Mouse (Mus musculus) adrenal gland, postnatal 36 days (tissue): Measurements from ENCODE around the gene Ing4. TPM values are rescaled to one million over a fixed set of nuclear protein-coding genes. Genes with fewer than 3 reads are reported as not detected.

Source experiments
- DNase-seq, 2 experiments: peaks; one replicate each; pipeline ENCODE4 v3.0.0; 2021; ENCODE audit warnings: mixed read lengths in 1 of 2
- long read RNA-seq, 2 experiments: library from polyadenylated mRNA; stranded (forward); transcript quantifications; one replicate each; pipeline ENCODE4 v2.0.0; 2021; ENCODE audit warnings: borderline sequencing depth in 2 of 2
- total RNA-seq, 2 experiments: library from RNA; stranded (reverse); gene quantifications; 2 replicates each; pipeline ENCODE4 v1.2.3; 2021

Ing4 gene
- 10 to 100 TPM; 54.4 to 79.5 TPM for total RNA-seq
- long read RNA-seq, experiment 1, transcript Ing4-201 (8 exons, 1,629 nt) = major isoform, 73 of 139 reads
- long read RNA-seq, experiment 1, transcript Ing4-205 (8 exons, 1,446 nt) = minor isoform, 7 of 139 reads
- long read RNA-seq, experiment 1, partial matches to known transcripts = 12 of 139 reads
- long read RNA-seq, experiment 1, other reads (novel, unspliced or antisense) = 45 of 139 reads
- long read RNA-seq, experiment 2, transcript Ing4-201 (8 exons, 1,629 nt) = major isoform, 19 of 32 reads
- long read RNA-seq, experiment 2, partial matches to known transcripts = 0 of 32 reads
- long read RNA-seq, experiment 2, other reads (novel, unspliced or antisense) = 10 of 32 reads

GRCm38 (mm10) chr6:125039533-125040153, at the start of gene Ing4:
Ing4 (plus strand) TSS chr6:125039760.
- DNase-seq = peak; percentile 91 to 92

GRCm38 (mm10) chr6:124992241-124992640, 47.3 kb upstream of the Ing4 start:
- DNase-seq = no peak

- DNase-seq = peak; percentile 71 to 79
These were observed 46.2 kb upstream of the Ing4 start for GRCm38 (mm10) chr6:124993365-124993764.

GRCm38 (mm10) chr6:124993876-124994275, 45.7 kb upstream of the Ing4 start:
- DNase-seq = peak; percentile 42 to 49

GRCm38 (mm10) chr6:124995246-124995645, 44.3 kb upstream of the Ing4 start:
- peak; percentile 77 to 82 for DNase-seq

GRCm38 (mm10) chr6:124995831-124996403, 43.6 kb upstream of the Ing4 start:
- DNase-seq = no peak

GRCm38 (mm10) chr6:124996551-124997501, 42.7 kb upstream of the Ing4 start, which contains the start of gene Pianp:
Pianp (plus strand) TSS chr6:124996694.
- DNase-seq = peak; percentile 85 to 90

GRCm38 (mm10) chr6:124998066-124998465, 41.5 kb upstream of the Ing4 start:
- no peak for DNase-seq

- no peak for DNase-seq
These were observed 40.5 kb upstream of the Ing4 start for GRCm38 (mm10) chr6:124999091-124999490.

- DNase-seq = no peak
These were observed 40.0 kb upstream of the Ing4 start for GRCm38 (mm10) chr6:124999546-124999945.

- DNase-seq = no peak
These were observed 35.9 kb upstream of the Ing4 start for GRCm38 (mm10) chr6:125003706-125004105.

GRCm38 (mm10) chr6:125005086-125005485, 34.5 kb upstream of the Ing4 start:
- no peak for DNase-seq

- no peak for DNase-seq
These were observed 31.5 kb upstream of the Ing4 start for GRCm38 (mm10) chr6:125008060-125008459.

- DNase-seq = peak; percentile 97 to 98
These were observed 30.9 kb upstream of the Ing4 start for GRCm38 (mm10) chr6:125008586-125009128.

- DNase-seq = no peak
These were observed 30.6 kb upstream of the Ing4 start, which contains the start of gene Zfp384 for GRCm38 (mm10) chr6:125009129-125009180. Zfp384 (plus strand) TSS chr6:125009145.

- DNase-seq = peak; percentile 91 to 92
These were observed 30.1 kb upstream of the Ing4 start for GRCm38 (mm10) chr6:125009181-125010073.

GRCm38 (mm10) chr6:125017682-125018081, 21.9 kb upstream of the Ing4 start:
- no peak for DNase-seq

- DNase-seq = peak; percentile 48 to 64
These were observed 9.0 kb upstream of the Ing4 start for GRCm38 (mm10) chr6:125030532-125030931.

- DNase-seq = no peak
These were observed 8.0 kb upstream of the Ing4 start for GRCm38 (mm10) chr6:125031604-125032003.

GRCm38 (mm10) chr6:125038666-125039065, 894 bp upstream of the Ing4 start:
- no peak for DNase-seq

- DNase-seq = no peak
These were observed 429 bp upstream of the Ing4 start for GRCm38 (mm10) chr6:125039131-125039530.
